Mouse (Mus musculus) adrenal gland, adult 8-10 months (tissue): ENCODE results near the gene Sptan1. TPM values are rescaled to one million over a fixed set of nuclear protein-coding genes. Genes with fewer than 3 reads are reported as not detected.

Experiments
- microRNA-seq, 2 experiments: library from miRNA; unstranded; fragments of <30 nt; microRNA quantifications; one replicate each; pipeline ENCODE4 v1.2.0; 2022
- total RNA-seq, 4 experiments: library from RNA; stranded (reverse); gene quantifications; 2 replicates each; pipeline ENCODE4 v1.2.4; 2022

The Sptan1 gene
- total RNA-seq, 4 experiments from 2014 or later = 163 to 298 (median 244) TPM

Small RNA genes within 50 kb of the gene (microRNA-seq; reads per million reads assigned to microRNA genes)
- 0 to 0.18 reads per million in 2 experiments for gene Mir6997

Other genes with a start within 250 kb of the Sptan1 start
- gene Gm13420, start 213.9 kb upstream of the Sptan1 start, total RNA-seq = under 1 TPM in 2 of 4 experiments, not detected in 2; 0.43 to 0.46 TPM
- gene Gm13547, start 206.2 kb upstream of the Sptan1 start, total RNA-seq = not detected
- gene Coq4, start 178.1 kb upstream of the Sptan1 start, total RNA-seq = 10 to 100 TPM; 18.6 to 25.1 (median 20.7) TPM
- gene Trub2, start 177.1 kb upstream of the Sptan1 start, total RNA-seq = 10 to 100 TPM; 38.8 to 73.6 (median 49.8) TPM
- gene Slc27a4, start 162.9 kb upstream of the Sptan1 start, total RNA-seq = 10 to 100 TPM; 29.2 to 51.3 (median 39.1) TPM
- 10 to 100 TPM; 46.8 to 58.8 (median 49.5) TPM for gene Urm1, start 145.5 kb upstream of the Sptan1 start, total RNA-seq
- gene Cercam, start 96.4 kb upstream of the Sptan1 start, total RNA-seq = 10 to 100 TPM in 3 of 4 experiments, 1 to 10 TPM in 1; 7.6 to 32.8 (median 18.4) TPM
- 10 to 100 TPM; 31.2 to 80.8 (median 57.9) TPM for gene Odf2, start 76.3 kb upstream of the Sptan1 start, total RNA-seq
- gene Gle1, start 30.1 kb upstream of the Sptan1 start, total RNA-seq = 10 to 100 TPM; 34.7 to 56.4 (median 43.6) TPM
- 10 to 100 TPM; 19.5 to 31.7 (median 26.6) TPM for gene Wdr34, start 83.3 kb downstream of the Sptan1 start, total RNA-seq
- 100 to 1,000 TPM; 205 to 257 (median 225) TPM for gene Set, start 91.8 kb downstream of the Sptan1 start, total RNA-seq
- gene Pkn3, start 112.1 kb downstream of the Sptan1 start, total RNA-seq = 1 to 10 TPM; 4.8 to 6.6 (median 5.8) TPM
- gene Zdhhc12, start 128.1 kb downstream of the Sptan1 start, total RNA-seq = 10 to 100 TPM; 16.4 to 23.9 (median 17.6) TPM
- gene Zer1, start 159.0 kb downstream of the Sptan1 start, total RNA-seq = 10 to 100 TPM; 45.6 to 74.7 (median 58.5) TPM
- gene Tbc1d13, start 168.2 kb downstream of the Sptan1 start, total RNA-seq = 10 to 100 TPM; 58.6 to 71.5 (median 64.5) TPM
- 10 to 100 TPM; 21.9 to 43.0 (median 31.0) TPM for gene Endog, start 205.9 kb downstream of the Sptan1 start, total RNA-seq
- gene Spout1, start 212.9 kb downstream of the Sptan1 start, total RNA-seq = 10 to 100 TPM; 22.9 to 28.7 (median 28.4) TPM
- gene Kyat1, start 240.3 kb downstream of the Sptan1 start, total RNA-seq = 10 to 100 TPM; 21.3 to 27.4 (median 22.8) TPM